Mouse (Mus musculus): ENCODE data around the gene Tacc3. TPM values are rescaled to one million over a fixed set of nuclear protein-coding genes. Genes with fewer than 3 reads are reported as not detected.

Gene Tacc3
- 25.5 and 45.9 TPM in 2 replicates for polyA plus RNA-seq (2014; fragmentation: Nextera tagmentation; extraction: Ambion mirVana)

DNA sequence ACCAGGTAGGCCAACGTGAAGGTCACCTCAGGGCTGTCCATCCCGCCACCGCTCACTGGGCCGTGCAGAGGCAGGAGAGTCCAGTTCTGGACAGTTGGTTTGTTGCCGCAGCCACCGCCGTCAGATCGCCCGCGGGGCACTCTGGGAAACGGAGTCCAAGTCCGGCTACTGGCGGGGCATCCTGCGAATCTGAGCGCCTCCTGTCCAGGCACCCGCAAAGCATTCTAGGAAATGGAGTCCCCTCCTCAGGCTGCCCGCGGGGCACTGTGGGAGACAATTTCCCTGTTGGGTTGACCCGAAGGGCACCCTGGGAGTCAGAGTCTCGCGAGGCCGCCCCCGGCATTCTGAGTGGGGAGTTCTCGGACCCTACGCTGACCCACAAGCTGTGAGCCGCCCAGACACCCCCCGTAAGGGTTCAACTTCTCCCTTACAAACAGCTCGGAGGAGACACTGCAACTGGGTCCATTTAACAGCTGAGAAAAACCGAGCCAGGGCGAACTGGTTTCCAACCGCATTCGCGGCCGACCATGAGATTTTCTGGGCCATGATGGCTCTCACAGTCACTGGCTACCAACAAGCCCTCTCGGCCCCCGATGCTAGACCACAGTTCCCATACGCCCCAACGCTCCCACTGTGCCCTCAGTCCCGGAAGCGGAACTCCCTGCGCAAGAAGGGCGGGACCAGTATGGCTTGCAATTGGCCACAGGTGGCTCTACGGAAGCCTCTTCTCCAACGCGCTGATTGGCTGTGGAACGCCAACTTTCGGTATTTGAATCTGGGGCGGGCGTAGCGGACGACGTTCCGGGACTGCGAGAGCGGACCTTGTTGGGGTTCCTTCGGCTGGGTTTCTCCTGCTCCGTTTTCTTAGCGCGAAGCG, at the start of gene Tacc3, which contains the start of gene Tmem129:
Gene Tacc3 (plus strand): TSS at position 342 of the 877 bp plus-strand sequence.
Gene Tmem129 (minus strand): TSS at position 630 of the 877 bp plus-strand sequence.
- ATAC-seq (ENCODE audit: low FRiP score, low TSS enrichment) (peak; percentile 97), DNase-seq (peak; percentile 98)
- H3K27ac ChIP-seq (replicated peaks; ENCODE audit: low read depth, low read length) = peak within 1 kb of the TSS; percentile 95
- under 1% methylated on average over 60 of the region's 60 CpGs for WGBS
- peak within 1 kb of the TSS; percentile 63 for H3K9ac ChIP-seq (replicated peaks; ENCODE audit: low read length)
- H3K36me3 ChIP-seq (ENCODE audit: control insufficient read depth, insufficient read depth, low read length) = peaks cover 26% of the 10 kb centered on the region
- H3K4me1 ChIP-seq (ENCODE audit: control insufficient read depth, insufficient read depth, low read length) = peaks cover 19% of the 10 kb centered on the region
- peak within 1 kb of the TSS; percentile 71 for H3K4me3 ChIP-seq (replicated peaks; ENCODE audit: low read depth, low read length)
- H3K27me3 ChIP-seq (ENCODE audit: control insufficient read depth, insufficient read depth, low read length) = no peaks in the 10 kb centered on the region
- H3K9me3 ChIP-seq (ENCODE audit: control insufficient read depth, low read length) = no peaks in the 10 kb centered on the region
- H3K4me2 ChIP-seq (ENCODE audit: low read length) = peak within 1 kb of the TSS; percentile 94

DNA sequence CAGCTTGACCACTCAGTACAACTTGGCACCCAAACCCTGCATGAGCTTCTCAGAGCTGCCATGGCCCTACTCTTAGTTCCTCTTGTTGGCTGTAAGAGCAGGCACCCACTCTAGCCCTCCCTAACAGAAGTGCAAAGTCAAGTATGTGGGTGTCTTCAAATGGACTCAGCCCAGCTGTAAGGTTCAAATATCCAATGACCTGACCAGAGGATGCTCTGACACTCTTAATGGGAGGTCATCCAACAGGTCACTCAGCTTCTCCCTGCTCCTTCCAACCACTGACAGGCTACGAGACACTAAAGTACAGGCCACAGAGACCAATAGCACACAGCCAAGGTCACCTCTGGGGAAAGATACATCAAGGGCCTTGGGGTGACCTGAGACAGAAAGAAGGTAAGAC, 48.7 kb upstream of the Tacc3 start:
- Histone ChIP-seq H3K9me3 (ENCODE audit: control insufficient read depth, low read length) (no peaks in the 10 kb centered on the region), H3K9ac (replicated peaks; ENCODE audit: low read length) (no peak overlapping the region), H3K27me3 (ENCODE audit: control insufficient read depth, insufficient read depth, low read length) (no peaks in the 10 kb centered on the region), H3K4me3 (replicated peaks; ENCODE audit: low read depth, low read length) (no peak overlapping the region), H3K4me1 (ENCODE audit: control insufficient read depth, insufficient read depth, low read length) (no peaks in the 10 kb centered on the region), H3K36me3 (ENCODE audit: control insufficient read depth, insufficient read depth, low read length) (peaks cover 53% of the 10 kb centered on the region), H3K27ac (replicated peaks; ENCODE audit: low read depth, low read length) (no peak overlapping the region), H3K4me2 (ENCODE audit: low read length) (no peak overlapping the region)
- ATAC-seq (ENCODE audit: low FRiP score, low TSS enrichment) = no peak
- no peak for DNase-seq
- WGBS = 91% methylated on average over 1 of the region's 1 CpGs

DNA sequence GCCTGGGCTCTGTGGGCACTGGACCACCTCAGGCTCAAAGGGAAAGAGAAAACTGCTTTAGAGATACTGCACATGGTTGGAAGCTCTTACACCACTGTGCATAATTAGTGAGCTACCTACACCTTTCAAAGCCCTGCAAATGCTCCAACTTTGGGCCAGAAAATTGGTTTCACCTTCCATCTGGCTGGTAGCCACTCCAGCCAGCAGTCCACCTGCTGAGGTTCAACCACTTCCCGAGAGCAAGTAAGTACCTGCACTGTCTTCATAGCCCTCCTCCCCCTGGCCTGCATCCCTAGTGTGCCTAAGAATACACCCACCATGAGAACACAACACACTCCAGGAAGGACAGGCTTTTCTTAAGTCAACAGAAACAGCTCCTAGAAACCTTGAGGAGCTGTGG, 46.1 kb upstream of the Tacc3 start:
- ATAC-seq (ENCODE audit: low FRiP score, low TSS enrichment) (no peak), DNase-seq (no peak)
- H3K27me3 ChIP-seq (ENCODE audit: control insufficient read depth, insufficient read depth, low read length) = no peaks in the 10 kb centered on the region
- H3K9me3 ChIP-seq (ENCODE audit: control insufficient read depth, low read length) = no peaks in the 10 kb centered on the region
- no peak overlapping the region for H3K9ac ChIP-seq (replicated peaks; ENCODE audit: low read length)
- no peak overlapping the region for H3K4me3 ChIP-seq (replicated peaks; ENCODE audit: low read depth, low read length)
- H3K27ac ChIP-seq (replicated peaks; ENCODE audit: low read depth, low read length) = no peak overlapping the region
- no peaks in the 10 kb centered on the region for H3K4me1 ChIP-seq (ENCODE audit: control insufficient read depth, insufficient read depth, low read length)
- H3K36me3 ChIP-seq (ENCODE audit: control insufficient read depth, insufficient read depth, low read length) = peaks cover 48% of the 10 kb centered on the region
- H3K4me2 ChIP-seq (ENCODE audit: low read length) = no peak overlapping the region
- WGBS = 90% methylated on average over 1 of the region's 1 CpGs

DNA sequence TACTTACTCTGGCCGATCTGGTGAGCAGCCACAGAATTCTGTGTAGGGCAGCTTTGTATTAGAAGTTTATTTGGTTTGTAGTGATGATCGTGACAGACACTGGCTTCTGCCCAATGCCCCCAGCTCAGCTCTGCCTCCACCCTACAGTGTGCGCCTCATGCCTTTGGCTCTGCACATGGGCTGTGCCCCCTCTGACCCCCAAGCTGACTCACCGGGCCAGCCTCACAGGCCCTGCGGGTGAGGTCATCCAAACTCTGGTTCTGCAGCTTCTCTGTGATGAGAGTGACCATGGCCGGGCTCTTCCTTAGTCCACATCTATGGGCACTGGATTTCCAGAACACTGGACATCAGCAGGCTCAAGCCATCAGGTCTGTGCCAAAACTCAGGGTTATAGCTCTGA, 43.5 kb upstream of the Tacc3 start:
- 94% methylated on average over 6 of the region's 6 CpGs for WGBS
- Histone ChIP-seq H3K27ac (replicated peaks; ENCODE audit: low read depth, low read length) (no peak overlapping the region), H3K36me3 (ENCODE audit: control insufficient read depth, insufficient read depth, low read length) (peaks cover 22% of the 10 kb centered on the region), H3K9me3 (ENCODE audit: control insufficient read depth, low read length) (no peaks in the 10 kb centered on the region), H3K4me2 (ENCODE audit: low read length) (no peak overlapping the region), H3K4me1 (ENCODE audit: control insufficient read depth, insufficient read depth, low read length) (no peaks in the 10 kb centered on the region), H3K27me3 (ENCODE audit: control insufficient read depth, insufficient read depth, low read length) (no peaks in the 10 kb centered on the region), H3K9ac (replicated peaks; ENCODE audit: low read length) (no peak overlapping the region), H3K4me3 (replicated peaks; ENCODE audit: low read depth, low read length) (no peak overlapping the region)
- no peak for ATAC-seq (ENCODE audit: low FRiP score, low TSS enrichment)
- DNase-seq = no peak

DNA sequence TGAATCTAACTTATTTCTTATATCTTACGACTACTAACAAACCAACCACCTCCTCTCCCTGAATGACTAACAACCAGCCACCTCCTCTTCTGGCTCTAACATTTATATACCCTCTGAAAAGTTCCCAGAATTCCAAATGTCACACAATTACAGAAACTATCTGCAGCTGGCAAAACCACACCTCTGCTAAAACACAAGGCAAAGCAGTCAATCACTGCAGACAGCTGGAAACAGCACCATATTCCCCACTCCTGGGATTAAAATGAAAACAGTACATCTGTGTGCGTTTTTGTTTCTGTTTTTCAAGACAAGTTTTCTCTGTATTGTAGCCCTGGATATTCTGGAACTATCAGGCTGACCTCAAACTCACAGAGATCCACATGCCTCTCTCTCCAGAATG, 35.3 kb upstream of the Tacc3 start:
- Histone ChIP-seq H3K9ac (replicated peaks; ENCODE audit: low read length) (no peak overlapping the region), H3K36me3 (ENCODE audit: control insufficient read depth, insufficient read depth, low read length) (no peaks in the 10 kb centered on the region), H3K4me3 (replicated peaks; ENCODE audit: low read depth, low read length) (no peak overlapping the region), H3K27ac (replicated peaks; ENCODE audit: low read depth, low read length) (no peak overlapping the region), H3K4me2 (ENCODE audit: low read length) (no peak overlapping the region), H3K9me3 (ENCODE audit: control insufficient read depth, low read length) (no peaks in the 10 kb centered on the region), H3K4me1 (ENCODE audit: control insufficient read depth, insufficient read depth, low read length) (no peaks in the 10 kb centered on the region), H3K27me3 (ENCODE audit: control insufficient read depth, insufficient read depth, low read length) (no peaks in the 10 kb centered on the region)
- 95% methylated on average over 2 of the region's 2 CpGs for WGBS
- ATAC-seq (ENCODE audit: low FRiP score, low TSS enrichment) (no peak), DNase-seq (no peak)

DNA sequence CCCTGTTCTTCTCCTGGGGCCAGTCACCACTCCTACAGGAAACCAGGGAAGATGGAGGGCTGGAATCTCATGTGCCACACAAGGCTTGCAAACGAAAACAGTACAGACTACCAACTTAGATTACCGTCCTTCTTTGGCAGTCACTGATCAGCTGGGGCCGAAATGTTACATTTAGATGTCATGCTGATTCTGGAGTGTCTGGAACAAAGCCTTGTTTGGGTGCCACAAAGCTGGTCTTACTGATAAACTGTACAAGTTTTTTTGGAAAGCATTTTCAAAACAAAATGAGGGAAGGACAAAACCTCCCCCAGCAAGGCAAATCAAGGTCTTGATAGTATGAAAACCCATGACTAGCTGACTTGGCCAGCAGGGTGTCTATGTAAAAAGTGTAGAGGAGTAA, 34.2 kb upstream of the Tacc3 start:
- H3K9ac ChIP-seq (replicated peaks; ENCODE audit: low read length) = no peak overlapping the region
- H3K27me3 ChIP-seq (ENCODE audit: control insufficient read depth, insufficient read depth, low read length) = no peaks in the 10 kb centered on the region
- H3K36me3 ChIP-seq (ENCODE audit: control insufficient read depth, insufficient read depth, low read length) = no peaks in the 10 kb centered on the region
- peaks cover 3% of the 10 kb centered on the region; the same call in 1 of the 2 replicates for H3K4me1 ChIP-seq (ENCODE audit: control insufficient read depth, insufficient read depth, low read length)
- H3K4me3 ChIP-seq (replicated peaks; ENCODE audit: low read depth, low read length) = no peak overlapping the region
- H3K27ac ChIP-seq (replicated peaks; ENCODE audit: low read depth, low read length) = 0 out of 2 replicates have a peak overlapping the region, but pooled peaks have one; percentile 26
- H3K4me2 ChIP-seq (ENCODE audit: low read length) = no peak overlapping the region
- no peak for ATAC-seq (ENCODE audit: low FRiP score, low TSS enrichment)
- WGBS = 76% methylated on average over 3 of the region's 3 CpGs
- DNase-seq = no peak
- no peaks in the 10 kb centered on the region for H3K9me3 ChIP-seq (ENCODE audit: control insufficient read depth, low read length)

DNA sequence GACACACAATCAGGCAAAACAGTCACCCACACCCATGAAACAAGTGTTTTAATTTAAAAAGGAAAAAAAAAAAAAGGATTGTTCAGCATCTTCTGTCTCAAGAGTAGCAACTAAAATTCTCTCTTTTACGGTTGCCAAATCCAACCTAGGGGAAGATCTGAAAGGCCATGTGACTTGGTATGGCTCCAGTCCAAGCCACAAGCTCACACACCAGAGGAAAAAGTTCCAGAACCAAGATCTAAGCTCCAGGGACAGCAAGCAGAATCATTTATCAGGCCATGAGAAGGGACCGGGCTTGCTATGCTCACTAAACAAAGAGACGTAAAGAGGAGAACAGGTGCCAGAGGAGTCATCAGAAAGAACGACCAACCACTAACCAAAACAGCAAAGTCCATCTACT, 30.0 kb upstream of the Tacc3 start:
- no peaks in the 10 kb centered on the region for H3K36me3 ChIP-seq (ENCODE audit: control insufficient read depth, insufficient read depth, low read length)
- H3K4me1 ChIP-seq (ENCODE audit: control insufficient read depth, insufficient read depth, low read length) = peaks cover 14% of the 10 kb centered on the region
- ATAC-seq (ENCODE audit: low FRiP score, low TSS enrichment) = no peak
- DNase-seq = no peak
- H3K9me3 ChIP-seq (ENCODE audit: control insufficient read depth, low read length) = no peaks in the 10 kb centered on the region
- H3K27me3 ChIP-seq (ENCODE audit: control insufficient read depth, insufficient read depth, low read length) = no peaks in the 10 kb centered on the region
- peak overlapping the region; percentile 94 for H3K4me2 ChIP-seq (ENCODE audit: low read length)
- H3K27ac ChIP-seq (replicated peaks; ENCODE audit: low read depth, low read length) = no peak overlapping the region
- no peak overlapping the region for H3K9ac ChIP-seq (replicated peaks; ENCODE audit: low read length)
- WGBS = 48% methylated on average over 4 of the region's 4 CpGs
- no peak overlapping the region for H3K4me3 ChIP-seq (replicated peaks; ENCODE audit: low read depth, low read length)

DNA sequence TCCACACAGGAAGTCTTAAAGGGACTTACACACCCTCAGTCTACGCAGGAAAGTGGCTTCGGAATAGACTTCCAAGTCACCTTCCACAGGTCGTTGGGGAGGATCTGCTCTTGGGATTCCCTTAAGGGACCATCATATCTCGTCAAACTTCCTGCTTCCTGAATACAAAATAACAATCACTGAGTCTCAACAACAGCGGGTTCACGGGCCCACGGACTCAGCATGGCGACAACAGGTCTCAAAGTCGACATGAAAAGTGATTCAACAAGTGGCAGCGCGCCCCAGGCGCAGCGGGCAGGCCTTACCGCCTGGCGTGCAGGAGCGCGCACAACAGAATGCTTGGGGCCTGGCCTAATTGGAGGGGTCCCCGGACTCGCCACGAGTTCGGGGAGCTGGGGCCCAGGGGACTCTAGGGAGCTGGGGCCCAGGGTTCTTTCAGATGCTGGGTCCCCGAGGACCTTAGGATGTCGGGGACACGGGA, 29.1 kb upstream of the Tacc3 start:
- under 1% methylated on average over 24 of the region's 24 CpGs for WGBS
- no peaks in the 10 kb centered on the region for H3K27me3 ChIP-seq (ENCODE audit: control insufficient read depth, insufficient read depth, low read length)
- peak overlapping the region; percentile 73 for H3K4me3 ChIP-seq (replicated peaks; ENCODE audit: low read depth, low read length)
- DNase-seq (peak; percentile 72), ATAC-seq (ENCODE audit: low FRiP score, low TSS enrichment) (no peak; the same call in 1 of the 2 replicates)
- peak overlapping the region; percentile 68 for H3K9ac ChIP-seq (replicated peaks; ENCODE audit: low read length)
- no peaks in the 10 kb centered on the region for H3K36me3 ChIP-seq (ENCODE audit: control insufficient read depth, insufficient read depth, low read length)
- no peaks in the 10 kb centered on the region for H3K9me3 ChIP-seq (ENCODE audit: control insufficient read depth, low read length)
- H3K27ac ChIP-seq (replicated peaks; ENCODE audit: low read depth, low read length) = peak overlapping the region; percentile 83
- H3K4me2 ChIP-seq (ENCODE audit: low read length) = peak overlapping the region; percentile 94
- H3K4me1 ChIP-seq (ENCODE audit: control insufficient read depth, insufficient read depth, low read length) = peaks cover 14% of the 10 kb centered on the region

All from midbrain, embryonic 14.5 days (tissue).